Comparison of ENCODE assay signal across 9 mouse cellular contexts in genomic region chr2:146834064-146834313, GRCm38 (mm10). TPM values are rescaled to one million over a fixed set of nuclear protein-coding genes. Genes with fewer than 3 reads are reported as not detected.
DNase-seq lines count a peak whose midpoint lies in the region; ATAC-seq and TF ChIP-seq lines count a peak whose summit lies in the region.
"Had no signal": no experiment of that assay in that cellular context is flagged by ENCODE, and none has a peak within 500 bp of the region (broad histone marks: within the 10 kb centered on the region; RNA-seq: fewer than 3 reads in every experiment).

No protein-coding gene starts in this region.

- no peak for DNase-seq in heart, postnatal 25 days (ENCODE audit: low spot score)
- DNase-seq in forebrain, embryonic 14.5 days (ENCODE audit: low spot score): no peak
- DNase-seq in B cell, adult 2 months: no peak
- DNase-seq in right cerebral cortex, adult 2 months (ENCODE audit: low spot score in 2 of 2): no peak
- DNase-seq in frontal cortex, adult 2 months (ENCODE audit: extremely low spot score in 1 of 2, low spot score in 1 of 2): no peak
- DNase-seq: kidney, adult 2 months had no signal

- no peak for ATAC-seq in heart, embryonic 13.5 days (ENCODE audit: extremely low read depth, insufficient number of reproducible peaks, low FRiP score, low TSS enrichment)
- ATAC-seq in forebrain, embryonic 14.5 days: no peak
- ATAC-seq in limb, embryonic 15.5 days (ENCODE audit: insufficient number of reproducible peaks, low FRiP score, low TSS enrichment, low read depth): no peak

- H3K4me2 ChIP-seq in heart, embryonic 13.5 days: peak overlapping the region; percentile 64
- H3K4me2 ChIP-seq in forebrain, embryonic 14.5 days (ENCODE audit: low read length): peak overlapping the region; percentile 54
- peak overlapping the region; percentile 39 for H3K4me2 ChIP-seq in limb, embryonic 15.5 days

- H3K27me3 ChIP-seq in heart, embryonic 13.5 days (replicated peaks): peaks cover 97% of the 10 kb centered on the region
- H3K27me3 ChIP-seq in E14TG2a.4 (ENCODE audit: insufficient read depth, low read length): peaks cover 74% of the 10 kb centered on the region
- peaks cover 62% of the 10 kb centered on the region for H3K27me3 ChIP-seq in forebrain, embryonic 14.5 days (replicated peaks; ENCODE audit: control insufficient read depth, insufficient read depth, low read length)
- peaks cover 83% of the 10 kb centered on the region for H3K27me3 ChIP-seq in limb, embryonic 15.5 days

- H3K9ac ChIP-seq in heart, embryonic 13.5 days: no peak overlapping the region
- H3K9ac ChIP-seq in forebrain, embryonic 14.5 days (ENCODE audit: low read length): peak overlapping the region; percentile 56
- H3K9ac ChIP-seq in limb, embryonic 15.5 days: no peak overlapping the region

- intact Hi-C loops in heart, postnatal 25 days (cut with DNase I): loop anchor here (10.0 kb wide), 1 partner anchor 351 kb away; no protein-coding TSS in a partner anchor

- TF ChIP-seq CTCF in E14TG2a.4 (conservative IDR thresholded peaks at IDR 0.05; ENCODE audit: low read length): no peak

- H3K4me3 ChIP-seq in heart, embryonic 13.5 days: peak overlapping the region; percentile 43
- H3K4me3 ChIP-seq in E14TG2a.4 (replicated peaks; ENCODE audit: low read length): peak overlapping the region; percentile 78
- H3K4me3 ChIP-seq in forebrain, embryonic 14.5 days (ENCODE audit: low read depth, low read length): peak overlapping the region; percentile 15
- peak overlapping the region; percentile 21; the same call in 1 of the 2 replicates for H3K4me3 ChIP-seq in limb, embryonic 15.5 days

- H3K27ac ChIP-seq in heart, embryonic 13.5 days (replicated peaks): no peak overlapping the region
- peak overlapping the region; percentile 78 for H3K27ac ChIP-seq in forebrain, embryonic 14.5 days (ENCODE audit: low read depth, low read length)
- no peak overlapping the region for H3K27ac ChIP-seq in limb, embryonic 15.5 days

- H3K9me3 ChIP-seq in heart, embryonic 13.5 days: no peaks in the 10 kb centered on the region
- H3K9me3 ChIP-seq in E14TG2a.4 (ENCODE audit: low read length): no peaks in the 10 kb centered on the region
- no peaks in the 10 kb centered on the region for H3K9me3 ChIP-seq in forebrain, embryonic 14.5 days (replicated peaks; ENCODE audit: control insufficient read depth, low read length)
- H3K9me3 ChIP-seq in limb, embryonic 15.5 days: no peaks in the 10 kb centered on the region

- H3K36me3 ChIP-seq in heart, embryonic 13.5 days: no peaks in the 10 kb centered on the region
- H3K36me3 ChIP-seq in E14TG2a.4 (ENCODE audit: insufficient read depth, low read length): no peaks in the 10 kb centered on the region
- no peaks in the 10 kb centered on the region for H3K36me3 ChIP-seq in forebrain, embryonic 14.5 days (ENCODE audit: control insufficient read depth, insufficient read depth, low read length)
- no peaks in the 10 kb centered on the region for H3K36me3 ChIP-seq in limb, embryonic 15.5 days

- H3K4me1 ChIP-seq in heart, embryonic 13.5 days: peaks cover 23% of the 10 kb centered on the region
- H3K4me1 ChIP-seq in E14TG2a.4 (replicated peaks; ENCODE audit: low read depth, low read length): peaks cover 62% of the 10 kb centered on the region
- H3K4me1 ChIP-seq in forebrain, embryonic 14.5 days (ENCODE audit: control insufficient read depth, insufficient read depth, low read length): peaks cover 18% of the 10 kb centered on the region
- peaks cover 26% of the 10 kb centered on the region for H3K4me1 ChIP-seq in limb, embryonic 15.5 days

- WGBS in heart, embryonic 13.5 days: under 1% methylated on average over 5 of the region's 5 CpGs
- 0% methylated on average over 5 of the region's 5 CpGs for WGBS in forebrain, embryonic 14.5 days
- under 1% methylated on average over 5 of the region's 5 CpGs for WGBS in limb, embryonic 15.5 days

RNA-seq across cellular contexts. Expression of gene Kiz, which starts 21.7 kb away (rescaled TPM):
- 21.5 and 25.2 TPM in 2 replicates for polyA plus RNA-seq in heart, embryonic 13.5 days (2015; fragmentation: Nextera tagmentation; extraction: Ambion mirVana)
- 10 to 100 TPM; 74.7 to 84.6 TPM for total RNA-seq in heart, postnatal 25 days (2021)
- polyA plus RNA-seq in forebrain, embryonic 14.5 days (2014; fragmentation: Nextera tagmentation; extraction: Ambion mirVana): 28.7 and 30.5 TPM in 2 replicates
- 25.1 and 28.7 TPM in 2 replicates for polyA plus RNA-seq in limb, embryonic 15.5 days (2015; fragmentation: Nextera tagmentation; extraction: Ambion mirVana)
- polyA plus RNA-seq in frontal cortex, adult 2 months (2012; rRNA removed): 15.6 and 19.7 TPM in 2 replicates

Comparison
In these comparisons a context has a peak if more than half of its experiments do, and no peak if none do; other contexts are left out.
1. H3K4me3 ChIP-seq: peak in every context shown above with its lines; median percentile 78 in E14TG2a.4; 43 in heart, embryonic 13.5 days; 21 in limb, embryonic 15.5 days; 15 in forebrain, embryonic 14.5 days.